Mouse (Mus musculus): ENCODE results near the gene Pfas. TPM values are rescaled to one million over a fixed set of nuclear protein-coding genes. Genes with fewer than 3 reads are reported as not detected.

Pfas gene
- 3.1 and 4.6 TPM in 2 replicates for polyA plus RNA-seq (2012; rRNA removed)

GRCm38 (mm10) chr11:69008182-69009121 is at the start of gene Pfas:
Gene Pfas, minus strand, starts transcription at chr11:69008460.

GRCm38 (mm10) chr11:69045531-69046394 is 37.5 kb upstream of the Pfas start, which contains the start of gene Aurkb:
Gene Aurkb, plus strand, starts transcription at chr11:69045647.

GRCm38 (mm10) chr11:69015644-69016441 is 7.6 kb upstream of the Pfas start, which contains the start of gene Ctc1:
Gene Ctc1, plus strand, starts transcription at chr11:69015911.

GRCm38 (mm10) chr11:68975085-68975484 is 33.2 kb downstream of the Pfas start, which contains the start of gene Rangrf:
Gene Rangrf, minus strand, starts transcription at chr11:68975185.

GRCm38 (mm10) chr11:68967337-68968282 is 40.6 kb downstream of the Pfas start, which contains the start of gene Slc25a35:
Gene Slc25a35, plus strand, starts transcription at chr11:68968131.

GRCm38 (mm10) chr11:68957308-68957707 is 51.0 kb downstream of the Pfas start, which contains the start of gene Arhgef15:
Gene Arhgef15, minus strand, starts transcription at chr11:68957480.

Other genes starting within 250 kb of the Pfas start
- 78.5 and 83.8 TPM in 2 replicates for gene Ndel1, start 136.6 kb downstream of the Pfas start, polyA plus RNA-seq (2012; rRNA removed)
- gene Rnf222, start 119.9 kb downstream of the Pfas start, polyA plus RNA-seq (2012; rRNA removed): 0.70 and 0.84 TPM in 2 replicates
- gene Rpl26, start 106.9 kb downstream of the Pfas start, polyA plus RNA-seq (2012; rRNA removed): 175 and 211 TPM in 2 replicates
- gene Odf4, start 81.4 kb downstream of the Pfas start, polyA plus RNA-seq (2012; rRNA removed): not detected in 2 replicates
- gene Arhgef15, start 51.0 kb downstream of the Pfas start, polyA plus RNA-seq (2012; rRNA removed): 24.5 and 26.3 TPM in 2 replicates
- gene Slc25a35, start 40.3 kb downstream of the Pfas start, polyA plus RNA-seq (2012; rRNA removed): 27.1 and 32.6 TPM in 2 replicates
- gene Rangrf, start 33.3 kb downstream of the Pfas start, polyA plus RNA-seq (2012; rRNA removed): 17.9 and 21.9 TPM in 2 replicates
- 12.6 and 16.5 TPM in 2 replicates for gene Ctc1, start 7.5 kb upstream of the Pfas start, polyA plus RNA-seq (2012; rRNA removed)
- 16.9 and 18.1 TPM in 2 replicates for gene Aurkb, start 37.2 kb upstream of the Pfas start, polyA plus RNA-seq (2012; rRNA removed)
- gene Borcs6, start 51.3 kb upstream of the Pfas start, polyA plus RNA-seq (2012; rRNA removed): 10.7 and 19.3 TPM in 2 replicates
- 15.9 and 17.7 TPM in 2 replicates for gene Tmem107, start 62.3 kb upstream of the Pfas start, polyA plus RNA-seq (2012; rRNA removed)
- gene Vamp2, start 80.0 kb upstream of the Pfas start, polyA plus RNA-seq (2012; rRNA removed): 78.1 and 119 TPM in 2 replicates
- 9.6 and 9.8 TPM in 2 replicates for gene Per1, start 86.8 kb upstream of the Pfas start, polyA plus RNA-seq (2012; rRNA removed)
- 1.00 and 1.9 TPM in 2 replicates for gene Hes7, start 111.9 kb upstream of the Pfas start, polyA plus RNA-seq (2012; rRNA removed)
- 0.53 and 0.80 TPM in 2 replicates for gene 9130213A22Rik, start 114.1 kb upstream of the Pfas start, polyA plus RNA-seq (2012; rRNA removed)
- 35.1 and 49.7 TPM in 2 replicates for gene Aloxe3, start 117.4 kb upstream of the Pfas start, polyA plus RNA-seq (2012; rRNA removed)
- gene Alox12b, start 148.5 kb upstream of the Pfas start, polyA plus RNA-seq (2012; rRNA removed): 27.0 and 30.6 TPM in 2 replicates
- 0.18 TPM in 1 of 2 replicates, not detected in the other for gene Alox8, start 189.4 kb upstream of the Pfas start, polyA plus RNA-seq (2012; rRNA removed)
- 0.02 TPM in 1 of 2 replicates, not detected in the other for gene Gucy2e, start 228.6 kb upstream of the Pfas start, polyA plus RNA-seq (2012; rRNA removed)

All from stomach, adult 2 months (tissue).